Mouse (Mus musculus): Measurements from ENCODE around the gene Nrxn3. TPM values are rescaled to one million over a fixed set of nuclear protein-coding genes. Genes with fewer than 3 reads are reported as not detected.

The Nrxn3 gene
- polyA plus RNA-seq, 1 experiment, result 0.19 TPM

- TF ChIP-seq CTCF (IDR thresholded peaks at IDR 0.05; ENCODE audit: borderline replicate concordance, control insufficient read depth, extremely low read depth, insufficient read depth, low read length, poor library complexity) (no peak), POLR2A (IDR thresholded peaks at IDR 0.05; ENCODE audit: control insufficient read depth, extremely low read depth, insufficient read depth, low read length, poor library complexity) (no peak)
- no peak overlapping the region for H3K27ac ChIP-seq (ENCODE audit: control insufficient read depth, insufficient read depth, low read length)
- H3K4me3 ChIP-seq (ENCODE audit: control insufficient read depth, insufficient read depth, low read length), result no peak overlapping the region
- WGBS, result 59% methylated on average over 4 of the region's 4 CpGs
- H3K36me3 ChIP-seq (ENCODE audit: control insufficient read depth, insufficient read depth, low read length), result no peaks in the 10 kb centered on the region
- DNase-seq, result no peak
- H3K27me3 ChIP-seq (ENCODE audit: control insufficient read depth, insufficient read depth, low read length), result no peaks in the 10 kb centered on the region
- H3K4me1 ChIP-seq (replicated peaks; ENCODE audit: control insufficient read depth, insufficient read depth, low read length), result no peaks in the 10 kb centered on the region
Observed at GRCm38 (mm10) chr12:88987046-88987445, 264.4 kb downstream of the Nrxn3 start.

- no peak for DNase-seq
- Histone ChIP-seq H3K27me3 (ENCODE audit: control insufficient read depth, insufficient read depth, low read length) (no peaks in the 10 kb centered on the region), H3K27ac (ENCODE audit: control insufficient read depth, insufficient read depth, low read length) (no peak overlapping the region), H3K36me3 (ENCODE audit: control insufficient read depth, insufficient read depth, low read length) (no peaks in the 10 kb centered on the region), H3K4me1 (replicated peaks; ENCODE audit: control insufficient read depth, insufficient read depth, low read length) (no peaks in the 10 kb centered on the region), H3K4me3 (ENCODE audit: control insufficient read depth, insufficient read depth, low read length) (no peak overlapping the region)
- TF ChIP-seq CTCF (IDR thresholded peaks at IDR 0.05; ENCODE audit: borderline replicate concordance, control insufficient read depth, extremely low read depth, insufficient read depth, low read length, poor library complexity) (no peak), POLR2A (IDR thresholded peaks at IDR 0.05; ENCODE audit: control insufficient read depth, extremely low read depth, insufficient read depth, low read length, poor library complexity) (no peak)
- WGBS, result 91% methylated on average over 5 of the region's 5 CpGs
Observed at GRCm38 (mm10) chr12:88990753-88991152, 268.1 kb downstream of the Nrxn3 start.

GRCm38 (mm10) chr12:88992141-88992540 lies 269.5 kb downstream of the Nrxn3 start:
- Histone ChIP-seq H3K27ac (ENCODE audit: control insufficient read depth, insufficient read depth, low read length) (no peak overlapping the region), H3K4me3 (ENCODE audit: control insufficient read depth, insufficient read depth, low read length) (no peak overlapping the region), H3K36me3 (ENCODE audit: control insufficient read depth, insufficient read depth, low read length) (no peaks in the 10 kb centered on the region), H3K27me3 (ENCODE audit: control insufficient read depth, insufficient read depth, low read length) (no peaks in the 10 kb centered on the region), H3K4me1 (replicated peaks; ENCODE audit: control insufficient read depth, insufficient read depth, low read length) (no peaks in the 10 kb centered on the region)
- TF ChIP-seq POLR2A (IDR thresholded peaks at IDR 0.05; ENCODE audit: control insufficient read depth, extremely low read depth, insufficient read depth, low read length, poor library complexity) (no peak), CTCF (IDR thresholded peaks at IDR 0.05; ENCODE audit: borderline replicate concordance, control insufficient read depth, extremely low read depth, insufficient read depth, low read length, poor library complexity) (no peak)
- 3% methylated on average over 2 of the region's 2 CpGs for WGBS
- DNase-seq, result no peak

GRCm38 (mm10) chr12:88993788-88994187 lies 271.1 kb downstream of the Nrxn3 start:
- no peak for DNase-seq
- Histone ChIP-seq H3K4me3 (ENCODE audit: control insufficient read depth, insufficient read depth, low read length) (no peak overlapping the region), H3K4me1 (replicated peaks; ENCODE audit: control insufficient read depth, insufficient read depth, low read length) (no peaks in the 10 kb centered on the region), H3K36me3 (ENCODE audit: control insufficient read depth, insufficient read depth, low read length) (no peaks in the 10 kb centered on the region), H3K27ac (ENCODE audit: control insufficient read depth, insufficient read depth, low read length) (no peak overlapping the region), H3K27me3 (ENCODE audit: control insufficient read depth, insufficient read depth, low read length) (no peaks in the 10 kb centered on the region)
- 95% methylated on average over 4 of the region's 4 CpGs for WGBS
- TF ChIP-seq POLR2A (IDR thresholded peaks at IDR 0.05; ENCODE audit: control insufficient read depth, extremely low read depth, insufficient read depth, low read length, poor library complexity) (no peak), CTCF (IDR thresholded peaks at IDR 0.05; ENCODE audit: borderline replicate concordance, control insufficient read depth, extremely low read depth, insufficient read depth, low read length, poor library complexity) (no peak)

GRCm38 (mm10) chr12:89016436-89016835 lies 293.8 kb downstream of the Nrxn3 start:
- no peak for TF ChIP-seq POLR2A (IDR thresholded peaks at IDR 0.05; ENCODE audit: control insufficient read depth, extremely low read depth, insufficient read depth, low read length, poor library complexity)
- no peak for TF ChIP-seq CTCF (IDR thresholded peaks at IDR 0.05; ENCODE audit: borderline replicate concordance, control insufficient read depth, extremely low read depth, insufficient read depth, low read length, poor library complexity)
- no peaks in the 10 kb centered on the region for H3K27me3 ChIP-seq (ENCODE audit: control insufficient read depth, insufficient read depth, low read length)
- WGBS, result 89% methylated on average over 1 of the region's 1 CpGs

GRCm38 (mm10) chr12:89025180-89025579 lies 302.5 kb downstream of the Nrxn3 start:
- H3K27ac ChIP-seq (ENCODE audit: control insufficient read depth, insufficient read depth, low read length), result no peak overlapping the region
- no peak for DNase-seq
- TF ChIP-seq CTCF (IDR thresholded peaks at IDR 0.05; ENCODE audit: borderline replicate concordance, control insufficient read depth, extremely low read depth, insufficient read depth, low read length, poor library complexity), result no peak
- TF ChIP-seq POLR2A (IDR thresholded peaks at IDR 0.05; ENCODE audit: control insufficient read depth, extremely low read depth, insufficient read depth, low read length, poor library complexity), result no peak
- WGBS, result 98% methylated on average over 1 of the region's 1 CpGs
- H3K27me3 ChIP-seq (ENCODE audit: control insufficient read depth, insufficient read depth, low read length), result no peaks in the 10 kb centered on the region
- H3K4me3 ChIP-seq (ENCODE audit: control insufficient read depth, insufficient read depth, low read length), result no peak overlapping the region
- no peaks in the 10 kb centered on the region for H3K4me1 ChIP-seq (replicated peaks; ENCODE audit: control insufficient read depth, insufficient read depth, low read length)
- no peaks in the 10 kb centered on the region for H3K36me3 ChIP-seq (ENCODE audit: control insufficient read depth, insufficient read depth, low read length)

More at GRCm38 (mm10) chr12:89016436-89016835, 293.8 kb downstream of the Nrxn3 start:
- no peak overlapping the region for H3K4me3 ChIP-seq (ENCODE audit: control insufficient read depth, insufficient read depth, low read length)
- no peak overlapping the region for H3K27ac ChIP-seq (ENCODE audit: control insufficient read depth, insufficient read depth, low read length)
- H3K36me3 ChIP-seq (ENCODE audit: control insufficient read depth, insufficient read depth, low read length), result no peaks in the 10 kb centered on the region
- no peaks in the 10 kb centered on the region for H3K4me1 ChIP-seq (replicated peaks; ENCODE audit: control insufficient read depth, insufficient read depth, low read length)
- DNase-seq, result no peak

Data from thymus, adult 2 months (tissue).